Comparison of ENCODE assay signal across 11 mouse cellular contexts in the genomic region with DNA sequence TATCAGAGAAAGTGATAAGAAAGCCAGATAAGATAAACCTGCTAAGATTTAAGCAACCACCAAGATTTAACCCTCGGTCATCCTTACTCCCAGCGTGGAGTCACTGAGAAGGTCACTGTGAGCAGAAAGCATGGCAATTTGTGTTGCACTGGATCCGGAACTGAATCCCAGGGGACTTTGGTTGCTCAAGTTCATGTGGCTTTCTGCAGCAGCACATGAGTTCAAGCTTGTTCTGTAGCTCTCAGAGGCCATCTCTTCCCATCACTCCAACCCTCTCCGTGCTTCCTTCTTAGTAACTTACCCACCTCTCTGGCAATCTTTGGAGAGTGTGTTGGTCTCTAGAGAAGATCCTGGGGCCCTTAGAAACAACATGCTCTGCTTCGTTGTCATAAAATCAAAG.
"Had no signal": no experiment of that assay in that cellular context is flagged by ENCODE, and none has a peak within 500 bp of the region (broad histone marks: within the 10 kb centered on the region; RNA-seq: fewer than 3 reads in every experiment).

No protein-coding gene starts in this region.

- DNase-seq: kidney, postnatal 25 days; layer of hippocampus, postnatal 36 days; right cerebral cortex, postnatal 4 days; thymus, adult 2 months; thymus, postnatal 25 days had no signal

- H3K27me3 ChIP-seq: kidney, embryonic 15.5 days; limb, embryonic 13.5 days; midbrain, embryonic 13.5 days; neural tube, embryonic 15.5 days had no signal

- H3K4me2 ChIP-seq: kidney, embryonic 15.5 days; limb, embryonic 13.5 days; midbrain, embryonic 13.5 days; neural tube, embryonic 15.5 days had no signal

- H3K9me3 ChIP-seq: kidney, embryonic 15.5 days; limb, embryonic 13.5 days; midbrain, embryonic 13.5 days; neural tube, embryonic 15.5 days had no signal

- H3K4me3 ChIP-seq: kidney, embryonic 15.5 days; limb, embryonic 13.5 days; midbrain, embryonic 13.5 days; myocyte; neural tube, embryonic 15.5 days had no signal

- H3K9ac ChIP-seq: kidney, embryonic 15.5 days; limb, embryonic 13.5 days; liver, embryonic 14.5 days; midbrain, embryonic 13.5 days; neural tube, embryonic 15.5 days had no signal

- H3K36me3 ChIP-seq: kidney, embryonic 15.5 days; limb, embryonic 13.5 days; midbrain, embryonic 13.5 days; neural tube, embryonic 15.5 days had no signal

- H3K27ac ChIP-seq: kidney, embryonic 15.5 days; limb, embryonic 13.5 days; liver, embryonic 14.5 days; midbrain, embryonic 13.5 days; neural tube, embryonic 15.5 days had no signal
